ENCODE assay signal across 9 mouse cellular contexts in the genomic region with DNA sequence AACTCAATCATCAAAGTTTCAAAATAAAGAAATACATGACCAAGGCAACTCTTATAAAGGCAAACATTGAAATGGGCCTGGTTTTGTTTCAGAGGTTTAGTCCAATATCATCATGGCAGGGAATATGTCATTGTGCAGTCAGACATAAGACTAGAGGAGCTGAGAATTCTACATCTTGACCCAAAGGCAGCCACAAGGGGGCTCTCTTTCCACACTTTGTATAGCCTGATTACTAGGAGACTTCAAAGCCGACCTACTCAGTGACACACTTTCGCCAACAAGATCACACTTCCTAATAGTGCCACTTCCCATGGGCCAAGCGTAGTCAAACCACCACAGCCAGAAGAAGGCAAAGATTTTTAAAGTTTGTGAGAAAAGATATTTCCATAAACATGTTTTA.
A peak's percentile ranks its signal among the peaks of the same experiment; 100 is the strongest.
DNase-seq lines count a peak whose midpoint lies in the region; ATAC-seq lines count a peak whose summit lies in the region.
"Had no signal": no experiment of that assay in that cellular context is flagged by ENCODE, and none has a peak within 500 bp of the region (broad histone marks: within the 10 kb centered on the region; RNA-seq: fewer than 3 reads in every experiment).

No protein-coding gene starts in this region.

- H3K27ac ChIP-seq in heart, embryonic 10.5 days, result no peak overlapping the region
- H3K27ac ChIP-seq in embryonic facial prominence, embryonic 11.5 days (replicated peaks; ENCODE audit: low read depth, low read length), result no peak overlapping the region
- H3K27ac ChIP-seq: embryonic facial prominence, embryonic 13.5 days had no signal

- no peaks in the 10 kb centered on the region for H3K4me1 ChIP-seq in heart, embryonic 10.5 days
- no peaks in the 10 kb centered on the region for H3K4me1 ChIP-seq in embryonic facial prominence, embryonic 11.5 days (ENCODE audit: control insufficient read depth, insufficient read depth, low read length)
- H3K4me1 ChIP-seq: embryonic facial prominence, embryonic 13.5 days had no signal

- H3K4me3 ChIP-seq in heart, embryonic 10.5 days, result no peak overlapping the region
- H3K4me3 ChIP-seq in embryonic facial prominence, embryonic 11.5 days (ENCODE audit: low read depth, low read length), result no peak overlapping the region
- H3K4me3 ChIP-seq: embryonic facial prominence, embryonic 13.5 days had no signal

- peak; percentile 21 for DNase-seq in heart, postnatal 4 days
- DNase-seq in heart, embryonic 10.5 days (ENCODE audit: low spot score), result no peak
- peak; percentile 31 to 38 for DNase-seq in B cell, adult 2 months
- peak; percentile 75 for DNase-seq in R1 (ENCODE audit: low read depth, low spot score)
- peak; percentile 67 for DNase-seq in embryonic facial prominence, embryonic 11.5 days (ENCODE audit: low spot score)
- peak; percentile 45 for DNase-seq in lung, postnatal 36 days
- DNase-seq in right cerebral cortex, postnatal 36 days (ENCODE audit: low spot score in 2 of 2), result no peak
- DNase-seq in right cerebral cortex, postnatal 14 days, result no peak

- no peaks in the 10 kb centered on the region for H3K9me3 ChIP-seq in heart, embryonic 10.5 days
- no peaks in the 10 kb centered on the region for H3K9me3 ChIP-seq in embryonic facial prominence, embryonic 11.5 days (replicated peaks; ENCODE audit: control insufficient read depth, low read length)
- H3K9me3 ChIP-seq: embryonic facial prominence, embryonic 13.5 days had no signal

- no peaks in the 10 kb centered on the region for H3K27me3 ChIP-seq in heart, embryonic 10.5 days (ENCODE audit: insufficient read depth, poor library complexity, severe bottlenecking)
- H3K27me3 ChIP-seq in embryonic facial prominence, embryonic 11.5 days (ENCODE audit: control insufficient read depth, insufficient read depth, low read length), result no peaks in the 10 kb centered on the region
- H3K27me3 ChIP-seq: embryonic facial prominence, embryonic 13.5 days had no signal

- no peak overlapping the region for H3K9ac ChIP-seq in embryonic facial prominence, embryonic 11.5 days (replicated peaks; ENCODE audit: low read length)
- H3K9ac ChIP-seq: embryonic facial prominence, embryonic 13.5 days had no signal

- H3K4me2 ChIP-seq in embryonic facial prominence, embryonic 11.5 days (ENCODE audit: low read depth, low read length), result no peak overlapping the region
- H3K4me2 ChIP-seq: embryonic facial prominence, embryonic 13.5 days had no signal

- peaks cover 10% of the 10 kb centered on the region; the same call in 1 of the 2 replicates for H3K36me3 ChIP-seq in heart, embryonic 10.5 days
- H3K36me3 ChIP-seq in embryonic facial prominence, embryonic 11.5 days (replicated peaks; ENCODE audit: control insufficient read depth, insufficient read depth, low read depth, low read length), result no peaks in the 10 kb centered on the region; the same call in 1 of the 2 replicates

- ATAC-seq in embryonic facial prominence, embryonic 11.5 days (replicated peaks; ENCODE audit: insufficient number of reproducible peaks, low FRiP score, low TSS enrichment, low read depth), result no peak

- 74% methylated on average over 3 of the region's 3 CpGs for WGBS in heart, embryonic 10.5 days
- WGBS in embryonic facial prominence, embryonic 11.5 days, result 84% methylated on average over 3 of the region's 3 CpGs

Comparison
In these comparisons a context has a peak if more than half of its experiments do, and no peak if none do; other contexts are left out.
1. DNase-seq: peak in heart, postnatal 4 days (single experiment), B cell, adult 2 months (2 of 2), R1 (single experiment), embryonic facial prominence, embryonic 11.5 days (single experiment) and lung, postnatal 36 days (single experiment); none in heart, embryonic 10.5 days (single experiment), right cerebral cortex, postnatal 36 days (0 of 2) and right cerebral cortex, postnatal 14 days (single experiment).